Mouse (Mus musculus) E14TG2a.4 (cell line): ENCODE measurements around the gene Nlrp3.

Experiments
- CTCF ChIP-seq: conservative IDR thresholded peaks from 2 replicates; pipeline ENCODE4 v1.5.1; 2014; ENCODE audit warnings: low read length
- POU5F1 ChIP-seq: IDR thresholded peaks from 2 replicates; pipeline ENCODE4 v1.6.1; 2014; ENCODE audit warnings: low read length, borderline replicate concordance

DNA sequence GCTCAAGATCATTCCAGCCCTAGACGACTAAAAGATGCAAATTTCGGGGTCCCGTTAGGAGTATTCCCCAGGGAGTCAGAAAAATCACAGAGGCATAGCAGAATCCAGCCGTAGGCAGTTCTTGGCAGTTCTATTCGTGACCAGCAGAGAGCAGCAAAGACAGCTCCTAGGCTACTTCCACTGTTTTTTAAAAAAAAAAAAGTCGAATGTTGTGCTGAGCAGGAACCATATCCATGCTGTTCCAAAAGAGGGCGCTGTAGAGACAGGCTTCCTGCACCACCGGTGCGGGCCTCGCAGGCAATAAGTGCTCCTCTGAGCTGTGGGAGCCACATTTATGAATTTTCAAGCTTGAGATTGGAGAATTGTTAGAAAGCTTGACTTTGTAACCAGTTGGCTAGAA is 16.1 kb upstream of the Nlrp3 start:
- TF ChIP-seq CTCF (peak; percentile 99), POU5F1 (no peak)
